Mouse (Mus musculus) CH12.LX (cell line): ENCODE measurements around the gene Aif1l.

Experiments used
- CTCF ChIP-seq, 2 experiments: IDR thresholded peaks in 1 of 2; conservative IDR thresholded peaks in 1 of 2; 2 replicates each; pipeline ENCODE4 v1.5.1; 2011 to 2012; ENCODE audit warnings: low read depth in 2 of 2, low read length in 2 of 2, improper control_type of control experiment in 1 of 2, inconsistent platforms in 1 of 2, mild to moderate bottlenecking in 1 of 2, moderate library complexity in 1 of 2
- E2F4 ChIP-seq: IDR thresholded peaks from 2 replicates; pipeline ENCODE4 v1.6.1; 2011; ENCODE audit warnings: low read depth, low read length, improper control_type of control experiment; ENCODE audit not compliant: insufficient replicate concordance
- EP300 ChIP-seq: IDR thresholded peaks from 2 replicates; pipeline ENCODE4 v1.6.1; 2011; ENCODE audit warnings: low read length, improper control_type of control experiment
- ETS1 ChIP-seq: conservative IDR thresholded peaks from 2 replicates; pipeline ENCODE4 v1.6.1; 2012; ENCODE audit warnings: low read depth, mild to moderate bottlenecking, inconsistent platforms, low read length, improper control_type of control experiment, moderate library complexity
- MXI1 ChIP-seq: IDR thresholded peaks from 2 replicates; pipeline ENCODE4 v1.6.1; 2011; ENCODE audit warnings: mild to moderate bottlenecking, low read depth, low read length, improper control_type of control experiment
- POLR2A ChIP-seq: IDR thresholded peaks from 2 replicates; pipeline ENCODE4 v1.6.1; 2011; ENCODE audit warnings: low read depth, mild to moderate bottlenecking, improper control_type of control experiment, low read length
- TBP ChIP-seq: conservative IDR thresholded peaks from 2 replicates; pipeline ENCODE4 v1.6.1; 2011; ENCODE audit warnings: low read depth, low read length, improper control_type of control experiment
- TCF12 ChIP-seq: IDR thresholded peaks from 2 replicates; pipeline ENCODE4 v1.6.1; 2014; ENCODE audit warnings: low read depth, mild to moderate bottlenecking, inconsistent platforms, low read length, improper control_type of control experiment
- USF2 ChIP-seq: conservative IDR thresholded peaks from 2 replicates; pipeline ENCODE4 v1.6.1; 2011; ENCODE audit warnings: low read depth, low read length, improper control_type of control experiment

GRCm38 (mm10) chr2:31997539-31997938 lies 47.6 kb downstream of the Aif1l start:
- TF ChIP-seq CTCF (conservative IDR thresholded peaks at IDR 0.05 in 1 of 2, IDR thresholded peaks at IDR 0.05 in 1 of 2; ENCODE audit: low read depth in 2 of 2, low read length in 2 of 2) (no peak), E2F4 (no peak), POLR2A (no peak), TCF12 (no peak), ETS1 (no peak), USF2 (no peak), TBP (no peak), EP300 (no peak), MXI1 (no peak)
